Mouse (Mus musculus): ENCODE results near the gene Ppdpf.

The Ppdpf gene

GRCm38 (mm10) chr2:181187121-181188000 lies at the start of gene Ppdpf:
Ppdpf (plus strand) TSS chr2:181187247.
- DNase-seq (ENCODE audit: low read depth, low spot score) = peak; percentile 83

DNA sequence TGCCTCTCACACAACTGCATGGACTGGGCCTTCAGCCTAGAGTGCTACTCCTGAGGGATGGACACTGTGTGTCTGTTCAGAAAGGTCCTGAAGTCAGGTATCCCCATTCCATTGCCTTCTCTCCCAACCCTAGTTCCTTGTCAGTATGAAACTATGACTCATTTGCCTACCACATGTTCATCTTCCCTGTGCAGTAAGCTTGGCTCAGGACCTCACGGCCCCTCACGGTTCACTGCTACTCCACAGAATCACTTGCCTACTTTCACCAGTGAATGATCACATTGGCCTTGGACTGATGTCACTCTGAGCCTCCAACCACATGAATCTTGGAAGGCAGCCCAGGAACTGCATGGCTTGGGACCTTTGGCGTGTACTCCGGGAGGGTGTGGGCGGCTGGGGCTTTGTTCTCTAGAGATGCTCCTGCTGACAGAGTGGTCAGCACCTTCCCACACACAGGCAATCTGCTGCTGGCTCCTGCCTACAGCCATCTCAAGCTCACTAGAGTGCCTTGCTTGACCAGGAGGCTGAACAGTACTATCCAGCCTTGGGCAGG lies 47.3 kb upstream of the Ppdpf start:
- DNase-seq (ENCODE audit: low read depth, low spot score) = no peak

DNA sequence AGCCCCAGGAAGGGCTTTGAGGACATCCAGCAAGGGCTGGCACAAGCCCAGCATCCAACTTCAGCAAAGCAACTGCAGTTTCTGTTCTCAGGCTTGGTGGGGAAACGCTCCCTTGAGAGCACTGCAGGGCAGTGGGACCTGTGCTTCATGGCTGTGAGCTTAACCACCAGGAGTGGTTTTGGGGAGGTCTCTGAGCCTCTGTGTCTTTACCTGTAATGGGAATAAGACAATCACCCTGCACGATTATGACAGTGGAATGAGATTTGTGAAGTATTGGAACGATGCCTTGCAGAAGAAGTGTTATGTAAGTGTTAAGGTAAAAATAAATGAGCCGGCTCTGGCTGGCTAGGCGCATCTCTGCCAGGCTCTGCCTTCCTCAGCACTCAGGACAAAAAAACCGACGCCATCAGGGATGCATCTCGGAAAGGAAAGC lies 44.3 kb upstream of the Ppdpf start:
- DNase-seq (ENCODE audit: low read depth, low spot score) = no peak

DNA sequence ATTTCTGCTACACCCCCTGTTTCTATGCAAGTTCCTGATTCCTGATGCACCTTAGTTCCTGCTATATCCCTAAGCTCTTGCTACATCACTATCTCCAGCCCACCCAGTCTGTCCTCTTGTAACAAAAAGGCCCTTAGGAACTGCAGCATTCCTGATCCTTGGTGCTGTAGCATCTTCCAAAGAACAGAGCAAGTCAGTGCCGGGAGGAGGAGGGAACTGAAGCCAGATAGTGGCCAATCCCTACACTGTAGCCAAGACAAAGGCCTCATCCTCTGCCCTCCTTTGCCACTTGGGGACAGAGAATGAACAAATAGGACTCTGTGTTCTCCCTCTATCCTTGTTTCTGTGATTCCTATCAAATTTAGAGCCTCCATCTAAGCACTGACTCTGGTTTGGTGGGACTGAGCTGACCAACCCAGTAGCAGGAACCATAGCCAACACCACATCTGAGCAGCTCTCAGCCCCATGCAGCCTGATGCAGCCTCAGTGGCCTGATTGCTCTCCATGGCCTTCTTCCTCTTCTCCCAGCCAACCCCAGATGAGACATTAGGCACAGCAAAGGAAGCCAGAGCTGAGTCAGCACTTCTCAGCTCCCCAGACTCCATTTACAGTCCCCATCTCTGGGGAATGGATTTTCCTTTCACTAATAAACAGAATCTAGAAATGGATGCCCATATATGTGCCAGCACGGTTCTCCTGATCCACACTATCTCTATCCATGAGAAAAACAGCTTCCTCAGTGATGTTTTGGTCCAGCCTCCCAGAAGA lies 43.4 kb upstream of the Ppdpf start:
- DNase-seq (ENCODE audit: low read depth, low spot score) = no peak

DNA sequence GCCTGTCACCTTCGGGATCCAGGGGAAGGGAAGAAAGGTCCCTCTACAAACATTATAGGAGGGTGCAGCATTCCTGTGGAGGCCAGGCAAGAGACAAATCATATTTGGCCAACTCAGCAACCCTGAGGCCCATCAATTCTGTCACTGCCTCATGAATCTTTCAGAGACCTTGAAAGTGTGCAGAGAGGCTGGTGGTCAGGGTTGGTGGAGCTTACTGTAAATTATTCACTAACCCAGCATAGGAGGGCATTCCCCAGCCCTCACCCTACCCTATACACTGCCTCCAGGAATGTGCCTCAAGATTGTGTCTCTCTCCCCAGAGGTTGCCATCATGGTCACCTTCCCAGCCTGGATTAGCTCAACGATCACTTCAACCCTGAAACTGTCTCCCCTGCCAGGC lies 42.4 kb upstream of the Ppdpf start:
- no peak for DNase-seq (ENCODE audit: low read depth, low spot score)

- DNase-seq (ENCODE audit: low read depth, low spot score) = no peak
These were observed 40.0 kb upstream of the Ppdpf start for GRCm38 (mm10) chr2:181146976-181147545.

GRCm38 (mm10) chr2:181147546-181148317 lies 39.3 kb upstream of the Ppdpf start:
- DNase-seq (ENCODE audit: low read depth, low spot score) = no peak

GRCm38 (mm10) chr2:181148318-181148955 lies 38.6 kb upstream of the Ppdpf start:
- DNase-seq (ENCODE audit: low read depth, low spot score) = no peak

DNA sequence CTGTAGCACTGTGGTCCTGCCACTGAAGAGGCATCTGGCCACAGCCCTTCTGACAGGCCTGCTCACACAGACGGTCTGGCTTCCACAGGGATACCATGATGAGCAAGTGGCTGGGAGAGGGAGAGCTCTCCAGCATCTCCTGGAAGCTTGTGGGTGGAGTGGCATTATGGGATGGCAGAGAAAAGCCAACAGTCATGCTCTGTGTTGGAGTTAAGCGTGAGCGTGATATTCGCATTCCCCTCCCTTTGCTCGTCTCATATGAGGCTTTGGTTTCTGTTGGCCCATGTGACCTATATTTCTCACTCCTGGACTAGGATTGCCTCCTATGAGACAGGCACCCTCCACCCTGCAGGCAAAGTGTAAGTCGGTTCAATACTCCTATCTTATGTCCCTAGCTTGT lies 36.8 kb upstream of the Ppdpf start:
- no peak for DNase-seq (ENCODE audit: low read depth, low spot score)

DNA sequence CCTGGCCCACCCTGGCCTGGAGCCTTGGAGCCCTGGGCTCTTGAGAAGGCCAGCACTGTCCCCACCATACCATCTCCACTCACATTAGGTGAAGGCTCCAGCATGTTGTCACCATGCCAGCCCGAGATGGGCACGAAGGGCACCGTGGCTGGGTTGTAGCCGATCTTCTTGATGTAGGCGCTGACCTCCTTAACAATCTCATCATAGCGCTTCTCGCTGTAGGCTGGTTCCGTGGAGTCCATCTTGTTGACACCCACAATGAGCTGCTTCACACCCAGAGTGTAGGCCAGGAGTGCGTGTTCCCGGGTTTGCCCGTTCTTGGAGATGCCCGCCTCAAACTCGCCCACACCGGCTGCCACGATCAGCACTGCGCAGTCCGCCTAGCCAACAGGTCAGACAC lies 34.3 kb upstream of the Ppdpf start:
- DNase-seq (ENCODE audit: low read depth, low spot score) = no peak

DNA sequence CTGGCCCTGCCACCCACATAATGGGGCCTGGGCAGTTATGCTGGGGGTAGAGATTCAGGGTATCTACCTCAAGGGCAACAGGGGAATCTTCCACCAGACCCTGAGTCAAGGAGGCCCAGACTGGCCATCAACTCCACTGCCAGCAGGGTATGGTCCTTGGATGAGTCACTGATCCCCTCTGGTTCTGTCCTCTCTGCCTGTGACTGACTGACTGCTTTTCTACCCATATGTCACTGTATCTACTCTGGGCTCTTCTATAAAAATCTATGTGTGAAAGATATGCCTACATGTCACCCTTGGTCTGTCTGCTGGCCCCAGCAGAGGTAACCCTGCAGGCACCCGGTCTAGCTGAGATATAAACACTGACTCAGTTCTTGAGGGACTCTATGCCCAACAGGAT lies 33.9 kb upstream of the Ppdpf start:
- no peak for DNase-seq (ENCODE audit: low read depth, low spot score)

DNA sequence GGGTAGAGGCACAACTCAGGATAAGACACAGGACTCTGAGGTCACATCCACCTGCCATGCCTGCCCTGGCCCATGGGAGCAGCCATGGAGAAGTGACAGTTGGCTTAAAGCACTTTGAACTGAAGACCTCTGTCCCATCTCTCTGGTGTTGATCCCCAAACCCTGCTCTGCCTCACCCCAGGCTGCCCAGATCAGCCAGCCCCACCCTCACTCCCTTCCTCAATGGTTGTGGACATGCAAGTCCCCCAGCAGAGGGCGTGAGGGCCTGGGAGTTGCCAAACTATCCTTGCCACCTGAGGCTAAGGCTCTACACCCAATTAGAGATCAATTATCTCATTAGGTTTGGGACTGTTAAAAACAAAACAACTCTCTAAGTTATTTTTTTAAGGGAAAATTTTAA lies 33.2 kb upstream of the Ppdpf start:
- DNase-seq (ENCODE audit: low read depth, low spot score) = no peak

DNA sequence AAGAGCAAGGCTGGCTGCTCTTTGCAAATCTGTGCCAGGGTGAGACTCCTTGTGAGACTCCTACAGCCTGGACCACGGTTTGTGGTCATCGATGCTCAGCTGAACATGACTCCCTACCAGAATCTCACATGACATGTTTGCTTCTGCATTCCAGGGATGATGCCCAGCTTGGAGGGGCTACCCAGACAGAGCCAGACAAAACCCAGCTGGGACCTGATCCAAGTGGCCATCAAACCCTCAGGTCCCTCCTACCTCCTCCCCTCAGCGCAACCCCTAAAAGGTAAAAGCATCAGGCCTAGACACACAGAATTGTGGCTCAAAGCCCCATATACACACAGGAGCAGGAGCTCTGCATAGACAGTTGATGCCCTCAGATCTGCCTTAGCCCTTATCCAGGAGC lies 32.7 kb upstream of the Ppdpf start:
- DNase-seq (ENCODE audit: low read depth, low spot score) = no peak

DNA sequence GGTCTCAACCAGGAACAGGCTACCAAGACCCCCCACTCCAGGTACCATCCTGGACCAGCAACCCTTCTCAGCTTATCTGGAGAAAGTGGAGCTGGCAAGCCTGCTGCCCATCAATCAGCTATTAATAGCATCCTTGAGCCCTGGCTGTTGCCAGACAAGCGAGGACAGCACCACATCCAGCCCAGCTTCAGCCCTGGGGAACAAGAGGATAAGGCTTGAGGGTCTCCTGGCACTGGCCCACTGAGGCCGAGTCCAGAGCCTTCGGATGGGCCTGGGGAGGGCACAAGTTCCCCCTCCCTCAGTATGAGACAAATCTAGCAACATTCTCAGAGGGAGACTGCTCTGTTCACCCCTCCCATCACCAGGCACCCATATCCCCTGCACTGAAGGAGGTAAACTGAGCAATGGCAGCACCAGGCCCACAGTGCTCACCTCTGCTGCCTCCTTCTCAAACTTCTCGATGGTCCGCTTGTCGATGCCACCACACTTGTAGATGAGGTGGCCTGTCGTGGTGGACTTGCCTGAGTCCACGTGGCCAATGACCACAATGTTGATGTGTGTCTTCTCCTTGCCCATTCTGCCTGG lies 32.1 kb upstream of the Ppdpf start:
- DNase-seq (ENCODE audit: low read depth, low spot score) = no peak

- no peak for DNase-seq (ENCODE audit: low read depth, low spot score)
These were observed 31.2 kb upstream of the Ppdpf start for GRCm38 (mm10) chr2:181155801-181156200.

GRCm38 (mm10) chr2:181156248-181157121 lies 30.6 kb upstream of the Ppdpf start, which contains the start of gene Eef1a2:
Eef1a2 (minus strand) TSS chr2:181157014.
- DNase-seq (ENCODE audit: low read depth, low spot score) = no peak

GRCm38 (mm10) chr2:181157180-181157579 lies 29.9 kb upstream of the Ppdpf start:
- DNase-seq (ENCODE audit: low read depth, low spot score) = no peak

DNA sequence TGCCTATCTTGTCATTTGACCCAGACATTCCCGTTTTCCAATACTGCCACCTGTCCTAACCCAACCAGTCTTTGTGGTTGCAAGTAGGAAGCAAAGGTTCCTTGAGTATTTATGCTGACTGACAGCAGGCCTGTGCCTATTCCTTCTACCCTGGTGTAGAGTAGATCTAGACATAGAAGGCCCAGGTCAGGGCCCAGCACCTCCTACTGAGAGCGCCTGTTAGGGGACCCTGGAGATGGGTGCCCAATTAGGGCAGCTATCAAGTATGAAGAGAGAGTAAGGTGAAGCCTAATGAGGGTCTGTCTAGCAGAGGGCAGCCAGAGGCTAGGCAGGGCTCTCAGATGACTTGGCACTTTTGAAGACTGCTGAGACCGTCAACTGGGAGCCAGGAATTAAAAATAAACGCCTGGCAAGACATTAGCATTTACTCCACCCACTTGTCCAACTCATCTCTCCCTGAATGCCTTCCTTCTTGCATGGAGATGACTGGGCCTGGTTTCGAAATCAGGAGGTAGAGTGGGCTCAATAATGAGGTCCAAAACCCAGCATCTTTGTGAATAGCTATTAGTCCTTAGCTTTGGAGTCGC lies 29.2 kb upstream of the Ppdpf start:
- no peak for DNase-seq (ENCODE audit: low read depth, low spot score)

DNA sequence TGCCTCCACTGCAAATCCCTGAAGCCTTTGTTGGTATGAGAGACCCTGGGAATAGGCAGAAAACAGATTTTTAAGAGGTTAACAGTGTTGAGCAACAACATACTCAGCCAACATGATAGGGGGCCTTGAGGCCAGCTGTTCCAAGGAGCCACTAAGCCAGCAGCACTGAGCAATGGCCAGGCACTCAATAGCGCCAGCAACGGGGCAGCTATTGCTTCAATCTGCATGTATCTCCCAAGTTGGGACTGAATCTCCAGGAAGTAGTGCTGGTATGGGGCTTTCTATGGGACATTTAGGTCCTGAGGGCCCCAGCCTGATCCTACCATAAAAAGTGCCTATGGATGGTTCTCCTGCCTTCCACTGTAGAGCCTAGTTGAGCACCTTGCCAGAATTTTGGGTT lies 28.6 kb upstream of the Ppdpf start:
- no peak for DNase-seq (ENCODE audit: low read depth, low spot score)

Measured in embryo, embryonic 11.5 days (tissue).